Mouse (Mus musculus) stomach, embryonic 16.5 days (tissue): ENCODE data around the gene Arhgef2. TPM values are rescaled to one million over a fixed set of nuclear protein-coding genes. Genes with fewer than 3 reads are reported as not detected.

Experiments used
- ATAC-seq: fragments of 200-750 bp; cut with Nextera tagmentation; 2 replicates; pipeline ENCODE4 v1.8.0; 2017; ENCODE audit warnings: moderate number of reproducible peaks, moderate TSS enrichment; ENCODE audit not compliant: insufficient read depth, low FRiP score
- H3K27ac ChIP-seq: fragments of 300-500 bp; sonication (generic); 2 replicates; pipeline ENCODE4 v1.5.1; 2014; ENCODE audit warnings: low read length
- H3K27me3 ChIP-seq: fragments of 300-500 bp; sonication (generic); 2 replicates; pipeline ENCODE4 v1.6.1; 2014; ENCODE audit warnings: low read length, control low read depth, mixed read lengths; ENCODE audit not compliant: control insufficient read depth, insufficient read depth
- H3K36me3 ChIP-seq: fragments of 300-500 bp; sonication (generic); 2 replicates; pipeline ENCODE4 v1.6.1; 2014; ENCODE audit warnings: low read length; ENCODE audit not compliant: control insufficient read depth, insufficient read depth
- H3K4me1 ChIP-seq: fragments of 300-500 bp; sonication (generic); 2 replicates; pipeline ENCODE4 v1.6.1; 2014; ENCODE audit warnings: low read length, control low read depth, mixed read lengths; ENCODE audit not compliant: control insufficient read depth, insufficient read depth
- H3K4me2 ChIP-seq: fragments of 300-500 bp; sonication (generic); 2 replicates; pipeline ENCODE4 v1.6.1; 2014; ENCODE audit warnings: low read depth, low read length, mixed read lengths
- H3K4me3 ChIP-seq: fragments of 300-500 bp; sonication (generic); replicated peaks from 2 replicates; pipeline ENCODE4 v1.5.1; 2014; ENCODE audit warnings: mild to moderate bottlenecking, low read length
- H3K9ac ChIP-seq: fragments of 300-500 bp; sonication (generic); 2 replicates; pipeline ENCODE4 v1.6.1; 2014; ENCODE audit warnings: low read length
- H3K9me3 ChIP-seq: fragments of 300-500 bp; sonication (generic); replicated peaks from 2 replicates; pipeline ENCODE4 v1.6.1; 2016; ENCODE audit warnings: low read length, control low read depth; ENCODE audit not compliant: control insufficient read depth
- WGBS: fragments of 180-500 bp; shearing (Covaris S2); extraction: QIAGEN DNeasy Blood & Tissue Kit; methylation state at CpG from one replicate; pipeline ENCODE4 v1.1.7; 2014; 5-methylcytosine and 5-hydroxymethylcytosine counted together
- polyA plus RNA-seq: library from polyadenylated mRNA; unstranded; fragments of >200 nt; fragmentation: Nextera tagmentation; extraction: Ambion mirVana; gene quantifications from 2 replicates; pipeline ENCODE4 v1.2.1, GENCODE M21; 2015

Arhgef2 gene
- polyA plus RNA-seq, 1 experiment from 2014 or later: 81.3 TPM

DNA sequence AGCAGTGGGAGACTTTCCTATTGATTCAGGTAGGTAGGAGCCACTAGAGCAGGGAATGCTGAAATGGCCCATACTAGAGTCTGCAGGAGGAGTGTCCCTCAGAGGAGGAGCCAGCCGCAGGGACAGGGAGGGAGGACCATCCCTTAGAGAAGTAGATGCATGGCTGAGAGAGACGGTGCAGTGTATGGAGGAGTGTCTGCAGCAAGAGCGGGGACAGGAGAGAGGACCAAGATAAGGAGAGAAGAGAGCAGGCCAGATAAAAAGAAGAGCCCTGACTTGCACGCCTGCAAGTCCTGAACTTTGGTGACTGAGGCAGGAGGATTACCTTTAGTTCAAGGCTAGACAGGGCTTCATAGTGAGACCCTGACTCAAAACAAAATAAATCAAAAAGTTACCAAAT is 21.3 kb downstream of the Arhgef2 start:
- Histone ChIP-seq H3K27ac (no peak overlapping the region), H3K9ac (no peak overlapping the region), H3K9me3 (no peaks in the 10 kb centered on the region), H3K4me2 (no peak overlapping the region), H3K36me3 (peaks cover 8% of the 10 kb centered on the region), H3K4me1 (peaks cover 37% of the 10 kb centered on the region), H3K27me3 (no peaks in the 10 kb centered on the region), H3K4me3 (no peak overlapping the region)
- no peak for ATAC-seq
- 56% methylated on average over 4 of the region's 4 CpGs for WGBS

DNA sequence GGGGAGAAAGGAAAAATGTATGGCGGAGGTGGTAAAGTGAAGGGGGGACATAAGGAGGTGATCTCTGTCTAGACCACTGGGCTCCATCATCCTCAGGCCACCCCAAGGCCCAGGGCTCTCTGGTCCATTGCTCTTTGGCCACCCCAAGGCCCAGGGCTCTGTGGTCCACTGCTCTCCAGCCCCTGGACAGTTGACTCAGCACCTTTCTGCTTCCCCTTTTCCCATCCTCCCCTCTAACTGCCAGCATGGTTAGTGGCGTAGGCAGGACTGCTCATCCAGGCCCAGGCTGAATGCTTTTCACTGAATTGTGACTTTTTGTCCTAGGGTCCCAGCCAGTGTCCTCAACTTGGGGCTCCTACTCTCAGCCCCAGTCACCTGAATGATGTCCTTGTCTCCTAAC is 21.8 kb downstream of the Arhgef2 start:
- H3K9me3 ChIP-seq: no peaks in the 10 kb centered on the region
- ATAC-seq: no peak
- peaks cover 37% of the 10 kb centered on the region for H3K4me1 ChIP-seq
- no peaks in the 10 kb centered on the region for H3K27me3 ChIP-seq
- H3K36me3 ChIP-seq: peaks cover 8% of the 10 kb centered on the region
- H3K4me2 ChIP-seq: no peak overlapping the region
- WGBS: 79% methylated on average over 2 of the region's 2 CpGs
- no peak overlapping the region for H3K4me3 ChIP-seq
- no peak overlapping the region for H3K9ac ChIP-seq
- no peak overlapping the region for H3K27ac ChIP-seq

DNA sequence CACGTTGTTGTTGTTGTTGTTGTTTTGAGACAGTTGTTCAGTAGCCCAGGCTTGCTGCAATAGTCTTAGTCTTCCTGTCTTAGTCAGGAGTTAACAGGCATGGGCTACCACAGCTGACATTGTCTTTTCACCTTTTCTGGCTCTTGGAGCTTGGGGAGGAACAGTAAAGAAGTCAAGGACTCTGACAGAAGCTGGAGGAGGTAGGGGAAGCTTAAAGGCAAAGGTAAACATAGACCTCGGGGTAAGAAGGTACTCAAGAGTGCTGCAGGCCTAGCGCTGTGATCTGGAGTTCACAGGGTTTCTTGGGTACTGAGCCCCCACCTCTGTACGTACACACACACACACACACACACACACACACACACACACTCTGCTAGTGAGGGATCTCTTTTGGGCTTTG is 23.0 kb downstream of the Arhgef2 start:
- no peak for ATAC-seq
- Histone ChIP-seq H3K4me3 (no peak overlapping the region), H3K36me3 (peaks cover 12% of the 10 kb centered on the region), H3K27me3 (no peaks in the 10 kb centered on the region), H3K9me3 (no peaks in the 10 kb centered on the region), H3K4me2 (no peak overlapping the region), H3K27ac (no peak overlapping the region), H3K4me1 (peaks cover 32% of the 10 kb centered on the region), H3K9ac (no peak overlapping the region)
- WGBS: 63% methylated on average over 4 of the region's 4 CpGs

DNA sequence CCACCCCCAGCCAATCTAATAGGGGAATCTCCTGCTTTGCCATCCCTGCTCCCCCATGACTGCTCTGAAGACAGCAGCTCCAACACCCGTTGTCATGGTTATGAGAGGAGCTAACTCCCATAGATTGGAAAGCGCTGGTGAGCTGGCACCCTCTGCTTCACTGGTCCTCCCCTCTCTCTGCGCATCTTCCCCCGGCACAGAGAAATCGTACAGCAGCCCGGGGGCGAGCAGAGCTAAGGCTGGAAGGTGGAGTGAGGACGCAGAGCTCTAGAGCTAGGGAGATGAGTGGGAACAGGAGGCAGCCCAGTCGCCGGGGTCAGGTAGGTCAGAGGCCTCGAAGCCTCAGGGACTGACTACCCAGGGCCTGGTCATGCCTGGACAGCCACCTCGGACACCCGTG is 23.5 kb downstream of the Arhgef2 start:
- no peak for ATAC-seq
- H3K4me2 ChIP-seq: no peak overlapping the region
- no peak overlapping the region for H3K4me3 ChIP-seq
- H3K27ac ChIP-seq: no peak overlapping the region
- H3K9ac ChIP-seq: no peak overlapping the region
- H3K27me3 ChIP-seq: no peaks in the 10 kb centered on the region
- H3K36me3 ChIP-seq: peaks cover 15% of the 10 kb centered on the region
- WGBS: 73% methylated on average over 13 of the region's 13 CpGs
- peaks cover 27% of the 10 kb centered on the region for H3K4me1 ChIP-seq
- no peaks in the 10 kb centered on the region for H3K9me3 ChIP-seq

DNA sequence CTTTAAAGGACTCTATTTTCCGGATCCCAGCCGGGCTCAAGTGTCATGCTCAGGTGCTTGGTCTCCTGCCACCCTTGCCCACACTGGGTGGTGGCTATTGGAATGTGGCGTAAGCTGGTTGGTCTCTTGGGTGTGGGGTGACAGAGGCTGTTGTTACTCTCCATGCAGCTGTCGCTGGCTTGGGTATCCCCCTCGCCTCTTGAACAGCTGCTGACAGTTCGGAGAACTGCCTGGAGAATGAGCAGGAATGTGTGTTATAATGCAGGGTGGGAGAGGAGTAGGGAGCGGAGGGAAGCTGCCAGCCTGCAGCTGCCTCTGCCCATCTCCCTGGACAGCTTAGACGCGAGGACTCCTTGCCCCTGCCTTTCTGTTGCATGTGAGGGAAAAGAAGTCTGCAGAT is 24.3 kb downstream of the Arhgef2 start:
- H3K9me3 ChIP-seq: no peaks in the 10 kb centered on the region
- H3K4me2 ChIP-seq: no peak overlapping the region
- 80% methylated on average over 9 of the region's 9 CpGs for WGBS
- peaks cover 20% of the 10 kb centered on the region for H3K4me1 ChIP-seq
- H3K4me3 ChIP-seq: no peak overlapping the region
- no peak overlapping the region for H3K9ac ChIP-seq
- no peak overlapping the region for H3K27ac ChIP-seq
- H3K27me3 ChIP-seq: no peaks in the 10 kb centered on the region
- peaks cover 22% of the 10 kb centered on the region for H3K36me3 ChIP-seq
- no peak for ATAC-seq

DNA sequence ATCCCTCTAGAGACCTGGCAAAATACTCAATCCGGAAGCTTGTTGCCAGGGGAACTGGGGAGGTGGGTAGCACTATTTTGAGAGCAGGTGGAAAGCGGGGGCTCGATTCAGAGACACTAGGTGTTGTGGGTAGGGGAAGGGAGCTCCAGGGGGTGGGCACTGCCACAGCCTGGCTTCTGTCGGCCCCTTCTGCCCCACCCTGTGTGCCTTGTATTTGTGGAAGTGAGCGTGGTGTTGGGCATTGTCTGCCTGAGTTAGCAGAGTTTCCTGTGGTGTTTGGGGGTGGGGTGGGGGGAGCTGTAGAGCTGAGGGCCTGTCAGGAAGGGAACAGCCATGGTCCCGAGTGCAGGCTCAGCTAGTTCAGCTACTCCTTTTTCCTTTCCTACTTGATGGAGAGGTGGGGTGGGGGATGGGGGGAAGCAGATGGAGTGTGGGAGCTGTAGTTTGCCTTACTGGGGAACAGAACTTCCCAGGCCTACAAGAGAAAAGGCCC is 25.1 kb downstream of the Arhgef2 start:
- 57% methylated on average over 6 of the region's 6 CpGs for WGBS
- peak; percentile 16; the same call in 1 of the 2 replicates for ATAC-seq
- H3K27me3 ChIP-seq: no peaks in the 10 kb centered on the region
- H3K4me2 ChIP-seq: no peak overlapping the region
- H3K4me1 ChIP-seq: peaks cover 13% of the 10 kb centered on the region
- no peak overlapping the region for H3K4me3 ChIP-seq
- peaks cover 30% of the 10 kb centered on the region for H3K36me3 ChIP-seq
- no peaks in the 10 kb centered on the region for H3K9me3 ChIP-seq
- 0 out of 2 replicates have a peak overlapping the region, but pooled peaks have one; percentile 9 for H3K27ac ChIP-seq
- no peak overlapping the region for H3K9ac ChIP-seq

DNA sequence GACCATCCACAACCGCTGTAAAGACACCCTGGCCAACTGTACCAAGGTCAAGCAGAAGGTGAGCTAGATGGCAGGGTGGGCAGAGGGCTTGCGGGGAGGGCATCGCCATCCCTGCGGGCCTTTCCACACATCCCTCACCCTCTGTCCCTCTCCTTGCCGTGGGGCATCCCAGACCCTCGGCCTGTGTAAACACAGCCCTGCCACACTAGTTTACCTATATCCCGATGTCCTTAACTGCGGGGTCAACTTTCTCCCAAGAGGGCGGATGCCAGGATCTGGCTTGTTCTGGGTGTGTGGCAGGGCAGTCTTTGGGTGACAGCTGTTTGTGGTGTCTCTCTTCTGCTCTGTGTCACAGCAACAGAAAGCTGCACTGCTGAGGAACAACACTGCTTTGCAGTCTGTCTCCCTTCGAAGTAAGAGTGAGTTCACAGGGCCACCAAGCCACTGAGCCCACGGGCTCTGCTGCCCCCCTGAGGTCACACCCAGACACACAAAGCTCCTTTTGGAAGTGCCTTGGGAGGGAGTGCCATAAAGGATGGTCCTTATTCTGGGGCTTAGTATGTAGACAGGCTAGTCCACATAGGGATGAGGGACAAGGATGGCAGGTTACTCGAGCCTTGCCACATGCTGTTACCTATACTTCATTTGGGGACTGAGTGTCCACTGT is 26.3 kb downstream of the Arhgef2 start:
- Histone ChIP-seq H3K4me3 (no peak overlapping the region), H3K9me3 (no peaks in the 10 kb centered on the region), H3K36me3 (peaks cover 42% of the 10 kb centered on the region), H3K9ac (no peak overlapping the region), H3K27me3 (no peaks in the 10 kb centered on the region), H3K27ac (no peak overlapping the region), H3K4me1 (peaks cover 4% of the 10 kb centered on the region), H3K4me2 (no peak overlapping the region)
- ATAC-seq: peak; percentile 19; the same call in 1 of the 2 replicates
- 69% methylated on average over 12 of the region's 12 CpGs for WGBS

DNA sequence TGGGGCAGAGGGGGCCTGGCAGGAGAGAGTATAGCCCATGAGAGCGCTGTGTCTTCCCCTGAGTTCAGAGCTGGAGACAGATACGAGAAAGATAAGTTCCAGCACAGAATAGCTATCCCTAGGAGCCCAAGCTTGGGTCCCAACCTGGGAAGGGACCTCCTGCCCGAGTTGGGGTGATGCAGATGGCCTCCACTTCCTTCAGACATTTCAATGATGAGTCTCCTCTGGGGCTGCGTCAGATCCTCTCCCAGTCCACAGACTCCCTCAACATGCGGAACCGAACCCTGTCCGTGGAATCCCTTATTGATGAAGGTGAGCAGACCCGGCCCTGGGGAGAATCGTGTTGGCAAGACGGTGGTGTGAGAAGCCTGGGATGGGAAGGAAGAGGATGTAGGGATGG is 27.3 kb downstream of the Arhgef2 start:
- no peaks in the 10 kb centered on the region for H3K27me3 ChIP-seq
- no peak overlapping the region for H3K4me3 ChIP-seq
- H3K4me2 ChIP-seq: no peak overlapping the region
- peaks cover 4% of the 10 kb centered on the region; the same call in 1 of the 2 replicates for H3K4me1 ChIP-seq
- peaks cover 42% of the 10 kb centered on the region for H3K36me3 ChIP-seq
- H3K9ac ChIP-seq: no peak overlapping the region
- 93% methylated on average over 10 of the region's 10 CpGs for WGBS
- no peak overlapping the region for H3K27ac ChIP-seq
- H3K9me3 ChIP-seq: no peaks in the 10 kb centered on the region
- no peak for ATAC-seq

DNA sequence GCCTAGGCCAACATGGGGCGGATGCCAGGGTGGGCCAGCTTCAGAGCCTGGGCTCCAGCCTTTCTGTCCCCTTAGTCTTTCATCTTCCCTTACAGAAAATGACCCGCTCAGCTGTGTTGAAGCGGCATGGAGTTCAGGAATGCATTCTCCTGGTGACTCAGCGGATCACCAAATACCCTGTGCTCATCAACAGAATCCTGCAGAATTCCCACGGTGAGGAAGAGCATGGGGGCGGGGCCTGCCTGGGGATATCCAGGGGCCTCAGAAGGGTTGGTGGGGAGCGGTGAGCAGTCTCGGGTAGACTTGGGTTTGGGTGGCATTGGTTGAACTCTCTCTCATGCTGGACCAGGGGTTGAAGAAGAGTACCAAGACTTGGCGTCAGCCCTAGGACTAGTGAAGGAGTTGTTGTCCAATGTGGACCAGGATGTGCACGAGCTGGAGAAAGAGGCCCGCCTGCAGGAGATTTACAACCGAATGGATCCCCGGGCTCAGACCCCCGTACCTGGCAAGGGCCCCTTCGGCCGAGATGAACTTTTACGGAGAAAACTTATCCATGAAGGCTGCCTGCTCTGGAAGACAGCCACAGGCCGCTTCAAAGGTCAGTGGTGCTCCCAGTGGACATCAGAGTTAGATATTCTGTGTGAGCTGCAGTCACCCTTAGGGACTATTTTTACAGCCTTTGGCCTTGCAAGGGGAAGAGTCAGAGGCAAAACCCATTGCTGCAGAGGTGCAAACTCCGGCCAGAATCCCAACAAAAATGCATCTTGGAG is 29.9 kb downstream of the Arhgef2 start:
- Histone ChIP-seq H3K4me3 (no peak overlapping the region), H3K36me3 (peaks cover 51% of the 10 kb centered on the region), H3K4me1 (no peaks in the 10 kb centered on the region), H3K27ac (no peak overlapping the region), H3K27me3 (no peaks in the 10 kb centered on the region), H3K9me3 (no peaks in the 10 kb centered on the region), H3K4me2 (no peak overlapping the region), H3K9ac (no peak overlapping the region)
- 93% methylated on average over 19 of the region's 19 CpGs for WGBS
- ATAC-seq: no peak
